Mouse (Mus musculus) cerebellum, adult 11 months (tissue): Measurements from ENCODE around the gene Mical1.

Experiments
- DNase-seq: peaks from one replicate; pipeline ENCODE4 v3.0.0; 2022

Mical1 gene

DNA sequence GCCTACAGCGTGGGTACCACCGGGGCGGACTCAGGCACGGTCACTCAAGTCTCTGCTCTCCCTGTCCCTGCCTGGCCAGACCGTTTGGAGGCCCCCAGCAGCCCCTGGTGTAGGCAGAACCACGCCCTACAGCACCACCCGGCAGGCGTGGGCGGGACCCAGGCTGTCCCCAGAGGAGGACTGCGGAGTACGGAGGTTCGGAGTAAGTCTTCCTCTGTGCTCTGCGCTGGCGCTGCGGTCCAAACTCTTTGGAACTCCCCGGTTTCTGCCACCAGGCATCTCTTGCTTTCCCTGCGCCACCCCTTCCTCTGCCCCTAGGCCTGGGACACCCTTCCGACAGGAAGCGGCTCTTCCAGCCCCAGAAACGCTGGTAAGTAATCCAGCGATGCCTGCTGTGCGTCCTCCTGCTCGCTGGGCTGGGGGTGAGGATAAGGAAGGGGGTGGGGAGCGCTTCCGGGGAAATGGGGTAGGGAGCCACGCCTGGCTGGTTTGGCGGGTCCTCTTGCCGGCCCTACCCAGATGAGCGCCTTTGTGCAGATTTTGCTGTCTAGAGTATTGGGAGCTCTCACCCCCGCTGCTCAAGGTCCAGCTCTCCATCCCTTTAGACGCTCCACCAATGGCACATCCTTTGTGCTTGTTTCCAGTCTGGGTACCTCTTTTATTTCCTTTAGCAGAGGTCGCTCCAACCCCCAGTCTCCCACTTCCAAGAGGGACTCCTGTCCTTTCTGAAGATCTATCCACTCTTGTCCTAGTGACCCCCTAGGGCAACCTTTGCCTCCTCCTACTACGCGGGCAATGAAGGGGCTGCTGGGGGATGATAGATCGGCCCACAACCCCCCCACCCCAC lies at the start of gene Mical1:
Gene Mical1, plus strand, starts transcription at position 144 of the 847 bp plus-strand sequence.
- no peak for DNase-seq

- no peak for DNase-seq
Observed at GRCm38 (mm10) chr10:41426368-41426767, 49.7 kb upstream of the Mical1 start.

- DNase-seq, result peak; percentile 39
Observed at GRCm38 (mm10) chr10:41434624-41435023, 41.5 kb upstream of the Mical1 start.

DNA sequence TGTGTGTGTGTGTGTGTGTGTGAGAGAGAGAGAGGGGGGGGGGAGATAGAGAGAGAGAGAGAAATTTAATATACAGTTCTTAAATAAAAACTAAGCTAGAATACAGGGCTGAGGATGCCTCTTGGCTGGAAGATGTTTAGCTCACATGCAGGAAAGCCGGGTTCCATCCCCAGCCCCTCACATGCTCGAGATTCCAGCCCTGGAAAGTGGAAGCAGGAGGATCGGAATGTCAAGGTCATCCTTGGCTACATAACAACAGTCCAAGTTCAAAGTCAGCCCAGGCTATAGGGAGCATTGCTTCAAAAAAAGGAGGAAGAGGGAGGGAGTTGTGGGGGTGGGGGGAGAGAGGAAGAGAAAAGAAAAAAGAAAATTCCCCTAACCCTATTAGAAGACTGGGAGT lies 41.0 kb upstream of the Mical1 start:
- no peak for DNase-seq

DNA sequence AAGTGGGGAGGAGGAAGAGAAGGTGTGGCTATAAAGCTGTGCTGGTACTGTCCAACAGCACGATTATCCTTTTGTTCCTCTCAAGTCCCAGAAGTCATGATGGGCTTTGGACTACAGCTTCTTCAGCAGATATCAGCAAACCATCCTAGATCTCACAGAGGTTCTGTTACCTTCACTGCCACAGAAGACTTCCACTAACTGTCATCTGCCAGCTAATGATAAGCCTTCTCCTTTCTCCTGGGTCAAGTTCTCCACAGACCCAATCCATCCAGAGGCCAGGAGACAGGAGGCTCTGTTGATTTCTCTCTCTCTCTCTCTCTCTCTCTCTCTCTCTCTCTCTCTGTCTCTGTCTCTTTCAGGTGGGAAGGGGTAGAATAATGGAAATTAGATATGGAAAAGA lies 27.9 kb upstream of the Mical1 start:
- DNase-seq, result no peak

DNA sequence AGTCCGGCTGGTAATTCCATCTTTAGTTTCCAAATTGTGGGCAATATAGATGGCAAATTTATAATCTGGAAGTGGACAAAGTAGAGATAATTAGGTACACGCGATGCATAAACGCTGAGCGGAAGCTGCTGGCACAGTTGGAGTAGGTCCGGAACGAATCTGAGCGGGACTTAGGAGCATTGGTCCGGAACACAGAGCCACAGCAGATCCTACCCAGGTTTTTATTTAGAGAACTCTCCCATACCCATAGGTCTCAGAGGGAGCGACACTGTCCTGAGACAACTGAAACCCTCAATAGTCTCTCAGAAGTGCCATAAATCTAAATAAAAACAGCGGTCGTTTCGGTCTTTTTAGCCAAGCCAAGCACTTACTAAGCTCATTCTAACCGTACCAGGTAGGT lies 26.4 kb upstream of the Mical1 start:
- peak; percentile 47 for DNase-seq

DNA sequence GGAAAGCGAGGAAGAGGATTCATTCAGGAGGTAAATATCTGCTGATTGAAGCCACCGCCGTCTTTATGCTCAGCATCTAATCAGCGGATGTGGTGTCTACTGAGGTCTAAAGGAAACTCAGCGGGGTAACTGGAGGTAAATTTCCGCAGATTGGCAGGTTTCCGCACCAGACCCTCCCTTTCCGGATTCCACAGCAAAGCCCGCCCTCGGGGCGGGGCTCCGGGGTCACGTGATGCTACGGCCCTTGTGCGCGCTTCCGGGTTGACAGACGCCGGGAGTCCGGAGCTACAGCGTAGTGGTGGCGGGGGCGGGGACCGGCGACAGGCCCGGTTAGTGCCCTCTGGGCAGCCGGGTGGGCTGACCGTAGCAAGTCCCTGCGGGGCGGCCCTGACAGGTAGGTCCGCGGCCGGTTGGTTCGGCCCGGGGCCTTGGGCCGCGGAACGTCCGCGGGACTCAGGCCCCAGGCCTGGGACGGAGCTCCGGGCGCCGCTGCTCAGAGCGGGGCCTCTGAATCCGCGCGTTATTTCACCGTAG lies 25.9 kb upstream of the Mical1 start, which contains the start of gene Zbtb24:
Gene Zbtb24, plus strand, starts transcription at position 247 of the 534 bp plus-strand sequence.
- peak; percentile 96 for DNase-seq

- DNase-seq, result peak; percentile 9
Observed at GRCm38 (mm10) chr10:41450780-41451522, 25.2 kb upstream of the Mical1 start.

DNA sequence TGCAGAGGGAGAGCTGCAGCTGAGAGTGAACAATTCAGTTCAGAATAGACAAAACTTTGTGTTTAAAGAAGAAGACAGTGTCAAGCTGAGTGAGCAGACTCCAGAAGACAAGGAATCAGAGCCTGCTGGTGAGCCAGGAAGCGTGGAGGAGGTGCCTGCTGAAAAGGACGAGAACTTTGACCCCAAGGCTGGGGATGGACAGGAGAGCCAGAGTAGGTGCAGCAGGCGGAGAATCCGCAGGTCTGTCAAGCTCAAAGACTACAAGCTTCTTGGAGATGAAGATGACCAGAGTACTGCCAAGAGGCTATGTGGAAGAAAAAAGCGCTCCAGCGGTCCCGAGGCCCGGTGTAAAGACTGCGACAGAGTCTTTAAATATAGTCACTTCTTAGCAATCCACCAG lies 24.5 kb upstream of the Mical1 start:
- DNase-seq, result peak; percentile 21

DNA sequence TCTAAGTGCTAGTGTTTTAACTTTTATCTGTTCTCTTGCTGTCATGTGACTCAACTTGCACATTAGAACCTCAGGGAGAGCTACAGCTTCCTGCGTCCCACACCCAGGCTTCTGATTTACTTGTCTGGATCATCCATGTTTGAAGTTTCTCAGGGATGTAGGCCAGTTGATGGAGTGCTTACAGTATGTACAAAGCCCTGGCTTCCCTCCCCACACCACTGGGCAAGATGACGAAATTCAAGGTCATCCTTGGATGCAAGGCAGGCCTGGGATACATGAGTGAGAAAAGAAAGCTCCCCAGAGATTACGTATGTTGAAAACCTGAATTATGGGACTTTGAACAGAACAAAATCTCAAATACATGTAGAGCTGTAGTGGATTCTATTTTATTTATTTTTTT lies 23.3 kb upstream of the Mical1 start:
- DNase-seq, result no peak

DNA sequence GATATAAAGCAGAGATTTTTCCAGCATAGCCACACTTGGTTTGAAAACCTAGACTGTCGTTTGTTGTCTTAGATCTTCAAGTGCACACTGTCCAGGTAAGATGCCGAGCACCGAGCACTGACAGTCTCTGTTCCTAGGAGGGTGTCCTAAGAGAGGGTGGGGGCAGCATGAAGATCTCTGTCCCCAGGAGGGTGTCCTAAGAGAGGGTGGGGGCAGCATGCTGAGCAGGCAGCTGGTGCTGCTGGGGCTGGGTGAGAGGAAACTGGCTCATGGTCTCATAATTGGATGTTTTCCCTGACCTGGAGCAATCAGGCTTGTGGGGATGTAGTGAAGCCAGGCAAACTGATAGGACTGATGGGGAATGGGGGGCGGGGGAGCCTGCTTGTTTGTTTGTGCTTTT lies 16.1 kb upstream of the Mical1 start:
- DNase-seq, result no peak

GRCm38 (mm10) chr10:41460501-41460900 lies 15.6 kb upstream of the Mical1 start:
- no peak for DNase-seq

DNA sequence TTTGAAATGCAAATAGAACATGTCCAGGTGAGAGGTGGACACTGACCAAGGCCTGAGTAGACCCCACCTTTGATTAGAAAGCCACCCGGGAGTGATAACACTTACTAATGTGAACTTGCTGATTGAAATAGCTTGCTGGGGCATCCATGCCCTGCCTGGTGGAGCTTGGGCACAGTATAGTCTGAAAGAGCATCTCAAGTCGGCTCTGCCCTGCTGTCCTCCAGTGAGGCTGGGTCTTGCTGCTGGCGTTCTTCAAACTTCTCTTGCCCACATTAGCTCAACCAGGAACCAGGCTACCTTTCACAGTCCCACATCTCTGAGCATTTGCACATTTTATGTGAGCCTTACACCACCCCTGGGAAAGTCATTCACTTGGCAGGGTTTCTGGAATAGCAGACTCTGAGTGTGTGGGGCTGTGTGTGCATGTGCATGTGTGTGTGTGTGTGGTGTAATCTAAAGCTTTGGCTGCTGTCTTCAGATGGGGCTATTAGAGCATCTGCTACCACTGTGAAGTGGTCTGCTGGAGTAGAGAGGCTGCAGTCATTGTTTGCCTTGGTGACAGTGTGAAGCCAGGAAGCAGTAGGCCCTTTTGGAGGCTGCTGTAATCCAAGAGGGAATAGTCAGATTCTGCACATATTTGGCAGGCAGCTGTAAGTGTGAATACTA lies 14.9 kb upstream of the Mical1 start:
- no peak for DNase-seq

GRCm38 (mm10) chr10:41464401-41464955 lies 11.6 kb upstream of the Mical1 start:
- no peak for DNase-seq

DNA sequence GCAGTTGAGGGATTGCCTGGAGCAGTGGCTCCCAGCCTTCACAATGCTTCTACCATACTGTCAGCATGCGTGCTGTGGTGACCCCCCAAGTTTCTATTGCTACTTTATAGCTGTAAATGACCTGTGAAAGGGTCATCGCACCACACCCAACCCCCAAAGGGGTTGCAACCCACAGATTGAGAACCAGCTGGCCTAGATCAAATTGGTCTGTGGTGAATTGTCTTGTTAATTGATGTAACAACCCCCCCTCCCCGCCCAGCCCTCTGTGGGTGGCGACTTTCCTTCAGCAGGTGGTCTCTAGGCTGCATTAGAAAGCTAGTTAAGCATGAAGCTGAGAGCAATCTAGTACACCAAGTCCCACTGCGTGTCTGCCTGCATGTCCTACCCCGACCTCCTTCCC lies 8.8 kb upstream of the Mical1 start:
- no peak for DNase-seq

DNA sequence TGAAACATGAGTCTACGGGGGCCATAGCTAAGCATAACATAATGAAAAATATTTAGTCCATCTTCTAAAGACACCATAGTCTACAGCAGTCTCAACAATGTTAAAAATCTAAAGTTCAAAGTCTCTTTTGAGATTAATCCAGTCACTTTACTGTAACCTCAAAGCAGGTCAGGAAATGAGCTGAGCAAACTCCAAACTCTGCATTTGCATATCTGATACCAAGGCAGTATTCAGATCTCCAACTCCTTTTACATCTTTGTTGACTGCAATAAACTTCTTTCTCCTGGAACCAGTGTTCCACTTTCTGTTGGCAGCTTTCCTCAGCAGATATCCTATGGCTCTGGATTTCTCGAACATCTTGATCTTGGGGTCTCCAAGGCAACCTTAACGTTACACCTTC lies 5.4 kb upstream of the Mical1 start:
- no peak for DNase-seq

DNA sequence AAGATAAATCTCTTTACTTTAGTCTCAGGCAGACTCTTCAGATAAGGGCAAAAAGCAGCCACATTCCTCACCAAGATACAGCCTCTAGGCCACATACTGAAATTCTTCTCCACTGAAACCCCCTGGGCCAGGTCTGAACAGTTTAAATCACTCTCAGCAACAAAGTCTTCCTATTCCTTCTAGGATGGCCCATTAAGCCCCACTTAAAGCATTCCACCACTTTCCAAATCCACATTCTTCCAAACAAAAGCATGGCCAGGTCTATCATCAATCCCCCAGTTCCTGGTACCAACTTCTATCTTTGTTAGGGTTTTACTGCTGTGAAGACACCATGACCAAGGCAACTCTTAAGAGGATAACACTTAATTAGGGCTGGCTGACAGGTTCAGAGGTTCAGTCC lies 3.6 kb upstream of the Mical1 start:
- no peak for DNase-seq

DNA sequence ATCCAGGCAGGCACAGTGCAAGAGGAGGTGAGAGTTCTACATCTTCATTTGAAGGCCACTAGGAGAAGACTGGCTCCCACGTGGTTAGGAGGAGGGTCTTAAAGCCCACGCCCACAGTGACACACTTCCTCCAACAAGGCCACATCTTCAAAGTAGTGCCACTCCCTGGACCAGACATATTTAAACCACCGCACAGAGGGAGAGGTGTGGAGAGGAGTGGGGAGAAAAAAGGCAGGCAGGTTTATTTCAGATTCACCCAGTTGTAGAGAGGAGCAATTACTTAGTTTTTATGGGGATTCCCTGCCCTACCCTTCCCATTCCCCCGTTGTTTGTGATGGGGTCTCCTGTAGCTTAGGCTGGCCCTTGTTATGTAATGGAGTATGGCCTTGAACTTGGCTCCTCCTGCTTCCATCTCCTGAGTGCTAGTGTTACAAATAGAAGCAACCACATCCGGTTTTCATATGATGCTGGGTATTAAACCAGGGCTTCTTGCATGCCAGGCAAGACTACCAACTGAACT lies 3.1 kb upstream of the Mical1 start:
- no peak for DNase-seq

DNA sequence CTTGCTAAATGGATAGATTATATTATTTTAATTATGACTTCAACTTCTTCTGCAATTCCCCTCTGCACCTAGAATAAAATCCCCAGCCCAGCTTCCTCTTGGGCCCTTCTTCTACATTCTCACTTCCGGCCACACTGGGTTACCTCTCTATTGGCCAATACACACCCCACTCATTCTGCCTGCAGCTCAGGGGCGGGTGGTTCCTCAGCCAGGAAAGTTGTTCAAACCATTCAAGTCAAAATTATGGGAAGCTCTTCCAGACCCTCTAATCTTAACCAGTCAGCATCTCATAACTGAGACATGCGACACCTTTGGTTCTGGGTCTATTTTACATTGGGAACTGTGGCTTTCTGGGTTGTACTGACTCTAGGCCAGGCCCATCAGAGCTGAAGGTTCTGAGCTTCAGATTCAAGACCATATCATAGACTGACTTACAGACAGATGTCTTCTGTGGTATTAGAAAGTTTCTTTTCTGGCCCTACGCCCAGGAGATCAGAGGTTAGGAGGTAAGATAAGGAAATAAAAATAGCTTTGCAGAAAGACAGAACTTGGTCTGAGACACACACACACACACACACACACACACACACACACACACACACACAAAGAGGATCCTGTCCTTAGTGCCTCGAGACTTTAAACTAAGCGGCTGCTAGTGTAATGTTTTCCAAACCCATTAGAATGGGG lies 2.2 kb upstream of the Mical1 start:
- DNase-seq, result no peak

GRCm38 (mm10) chr10:41474981-41475391 lies 1.1 kb upstream of the Mical1 start:
- DNase-seq, result no peak

- no peak for DNase-seq
Observed at GRCm38 (mm10) chr10:41477018-41477277, 834 bp downstream of the Mical1 start.
